Mouse (Mus musculus) intestine, embryonic 14.5 days (tissue): Measurements from ENCODE around the gene Spc25. TPM values are rescaled to one million over a fixed set of nuclear protein-coding genes. Genes with fewer than 3 reads are reported as not detected.

Experiments
- ATAC-seq: fragments of 200-750 bp; cut with Nextera tagmentation; replicated peaks from 2 replicates; pipeline ENCODE4 v1.8.0; 2017; ENCODE audit warnings: low read depth, moderate number of reproducible peaks, moderate TSS enrichment, moderate library complexity; ENCODE audit not compliant: low FRiP score, low TSS enrichment
- DNase-seq: peaks from one replicate; pipeline ENCODE4 v3.0.0-alpha.2; 2018; ENCODE audit warnings: low spot score
- H3K27ac ChIP-seq: fragments of 300-500 bp; sonication (generic); 2 replicates; pipeline ENCODE4 v1.5.1; 2014; ENCODE audit warnings: low read depth, mild to moderate bottlenecking, control low read depth
- H3K27me3 ChIP-seq: fragments of 300-500 bp; sonication (generic); replicated peaks from 2 replicates; pipeline ENCODE4 v1.6.1; 2014; ENCODE audit warnings: low read length, control low read depth; ENCODE audit not compliant: control insufficient read depth, insufficient read depth
- H3K36me3 ChIP-seq: fragments of 300-500 bp; sonication (generic); 2 replicates; pipeline ENCODE4 v1.6.1; 2014; ENCODE audit warnings: low read length, control low read depth; ENCODE audit not compliant: control insufficient read depth, insufficient read depth
- H3K4me1 ChIP-seq: fragments of 300-500 bp; sonication (generic); replicated peaks from 2 replicates; pipeline ENCODE4 v1.6.1; 2014; ENCODE audit warnings: low read length, control low read depth, mixed read lengths; ENCODE audit not compliant: control insufficient read depth, insufficient read depth
- H3K4me2 ChIP-seq: fragments of 300-500 bp; sonication (generic); 2 replicates; pipeline ENCODE4 v1.6.1; 2014; ENCODE audit warnings: low read length
- H3K4me3 ChIP-seq: fragments of 300-500 bp; sonication (generic); 2 replicates; pipeline ENCODE4 v1.5.1; 2014; ENCODE audit warnings: low read depth, low read length, control low read depth, mixed read lengths
- H3K9ac ChIP-seq: fragments of 300-500 bp; sonication (generic); 2 replicates; pipeline ENCODE4 v1.6.1; 2014; ENCODE audit warnings: mild to moderate bottlenecking, low read length
- H3K9me3 ChIP-seq: fragments of 300-500 bp; sonication (generic); 2 replicates; pipeline ENCODE4 v1.6.1; 2016; ENCODE audit warnings: low read length, control low read depth; ENCODE audit not compliant: control insufficient read depth
- WGBS: fragments of 180-500 bp; shearing (Covaris S2); extraction: QIAGEN DNeasy Blood & Tissue Kit; methylation state at CpG from one replicate; pipeline ENCODE4 v1.1.7; 2014; 5-methylcytosine and 5-hydroxymethylcytosine counted together
- polyA plus RNA-seq: library from polyadenylated mRNA; unstranded; fragments of >200 nt; fragmentation: Nextera tagmentation; extraction: Ambion mirVana; gene quantifications from 2 replicates; pipeline ENCODE4 v1.2.1, GENCODE M21; 2014

Gene Spc25
- 144 and 155 TPM in 2 replicates for polyA plus RNA-seq

- H3K4me2 ChIP-seq: peak within 1 kb of the TSS; percentile 64
- no peaks in the 10 kb centered on the region for H3K27me3 ChIP-seq
- DNase-seq (peak; percentile 88), ATAC-seq (peak; percentile 99)
- H3K9me3 ChIP-seq: no peaks in the 10 kb centered on the region
- H3K9ac ChIP-seq: peak within 1 kb of the TSS; percentile 83
- H3K4me3 ChIP-seq: peak within 1 kb of the TSS; percentile 88
- H3K36me3 ChIP-seq: peaks cover 23% of the 10 kb centered on the region
- WGBS: under 1% methylated on average over 46 of the region's 46 CpGs
- H3K4me1 ChIP-seq: peaks cover 10% of the 10 kb centered on the region
- peak within 1 kb of the TSS; percentile 70; the same call in 1 of the 2 replicates for H3K27ac ChIP-seq
These were observed at the start of gene Spc25 for GRCm38 (mm10) chr2:69205791-69206351. Spc25 (minus strand) TSS chr2:69206194.

DNA sequence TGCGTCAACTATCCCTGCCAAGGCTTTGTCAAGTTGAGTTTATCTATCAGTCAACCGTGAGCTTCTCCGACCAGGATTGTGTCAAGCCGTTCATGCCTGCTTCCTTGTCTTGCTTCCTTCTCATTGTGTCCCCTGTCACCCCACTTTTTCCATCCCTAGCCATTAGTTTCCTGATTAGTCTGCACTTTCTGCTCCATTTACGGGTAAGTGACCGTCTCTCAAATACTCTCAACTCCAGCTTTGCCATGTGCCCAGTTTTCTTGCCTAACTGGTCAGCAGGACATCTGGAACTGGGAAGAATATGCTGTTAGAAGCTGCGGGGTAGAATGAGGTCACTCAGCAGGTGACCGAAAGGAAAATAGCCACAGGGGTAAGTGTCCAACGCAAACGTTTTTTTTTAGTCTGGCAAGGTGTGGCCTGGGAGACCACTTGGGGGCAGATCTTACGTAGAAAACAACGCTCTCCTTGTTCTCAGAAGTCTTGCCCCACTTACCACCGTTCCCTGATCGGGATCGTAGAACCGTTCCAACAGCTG, 42.3 kb upstream of the Spc25 start:
- 72% methylated on average over 16 of the region's 16 CpGs for WGBS
- DNase-seq: no peak
- no peaks in the 10 kb centered on the region for H3K36me3 ChIP-seq

GRCm38 (mm10) chr2:69247081-69247480, 41.1 kb upstream of the Spc25 start:
- no peak overlapping the region for H3K9ac ChIP-seq
- no peak overlapping the region for H3K4me2 ChIP-seq
- no peak for ATAC-seq
- no peak overlapping the region for H3K27ac ChIP-seq
- DNase-seq: no peak
- H3K4me1 ChIP-seq: no peaks in the 10 kb centered on the region
- no peaks in the 10 kb centered on the region for H3K9me3 ChIP-seq
- H3K4me3 ChIP-seq: no peak overlapping the region
- H3K27me3 ChIP-seq: no peaks in the 10 kb centered on the region
- no peaks in the 10 kb centered on the region for H3K36me3 ChIP-seq
- 92% methylated on average over 1 of the region's 1 CpGs for WGBS

More for the DNA sequence above, 42.3 kb upstream of the Spc25 start:
- Histone ChIP-seq H3K4me2 (no peak overlapping the region), H3K4me1 (no peaks in the 10 kb centered on the region), H3K27me3 (no peaks in the 10 kb centered on the region), H3K9ac (no peak overlapping the region), H3K27ac (no peak overlapping the region), H3K9me3 (no peaks in the 10 kb centered on the region), H3K4me3 (no peak overlapping the region)
- no peak for ATAC-seq

GRCm38 (mm10) chr2:69244924-69245323, 38.9 kb upstream of the Spc25 start:
- Histone ChIP-seq H3K4me1 (no peaks in the 10 kb centered on the region), H3K27me3 (no peaks in the 10 kb centered on the region), H3K4me3 (no peak overlapping the region), H3K9ac (no peak overlapping the region), H3K4me2 (no peak overlapping the region), H3K9me3 (no peaks in the 10 kb centered on the region), H3K27ac (no peak overlapping the region), H3K36me3 (no peaks in the 10 kb centered on the region)
- ATAC-seq: no peak
- WGBS: 37% methylated on average over 2 of the region's 2 CpGs
- no peak for DNase-seq

DNA sequence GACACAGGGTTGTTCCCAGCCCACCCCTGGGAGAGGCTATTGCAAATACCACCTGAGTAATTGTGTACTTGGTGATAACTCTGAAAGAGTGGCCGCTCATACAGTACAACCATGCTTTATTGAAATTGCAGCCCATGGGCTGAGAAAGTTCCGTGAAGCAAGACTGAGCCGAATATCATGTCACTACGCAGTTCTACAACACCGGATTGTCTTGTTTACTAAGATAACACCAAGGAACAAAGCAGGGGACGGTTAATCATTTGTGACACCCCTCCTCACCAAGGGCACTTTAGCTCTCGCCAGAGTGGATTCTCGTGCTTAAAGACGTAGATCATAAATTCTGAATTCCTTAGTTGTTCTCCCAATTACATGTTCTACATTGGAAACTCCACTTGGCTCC, 33.3 kb upstream of the Spc25 start:
- DNase-seq: no peak
- no peak for ATAC-seq
- Histone ChIP-seq H3K9me3 (no peaks in the 10 kb centered on the region), H3K27me3 (no peaks in the 10 kb centered on the region), H3K4me3 (no peak overlapping the region), H3K4me2 (no peak overlapping the region), H3K27ac (no peak overlapping the region), H3K9ac (no peak overlapping the region), H3K36me3 (no peaks in the 10 kb centered on the region), H3K4me1 (no peaks in the 10 kb centered on the region)
- 53% methylated on average over 9 of the region's 9 CpGs for WGBS

- H3K9me3 ChIP-seq: no peaks in the 10 kb centered on the region
- no peak overlapping the region for H3K27ac ChIP-seq
- no peak overlapping the region for H3K9ac ChIP-seq
- no peak overlapping the region for H3K4me3 ChIP-seq
- WGBS: 90% methylated on average over 5 of the region's 5 CpGs
- ATAC-seq (no peak), DNase-seq (no peak)
- no peaks in the 10 kb centered on the region for H3K4me1 ChIP-seq
- H3K36me3 ChIP-seq: no peaks in the 10 kb centered on the region
- H3K27me3 ChIP-seq: no peaks in the 10 kb centered on the region
- no peak overlapping the region for H3K4me2 ChIP-seq
These were observed 29.1 kb upstream of the Spc25 start for GRCm38 (mm10) chr2:69234976-69235678.

DNA sequence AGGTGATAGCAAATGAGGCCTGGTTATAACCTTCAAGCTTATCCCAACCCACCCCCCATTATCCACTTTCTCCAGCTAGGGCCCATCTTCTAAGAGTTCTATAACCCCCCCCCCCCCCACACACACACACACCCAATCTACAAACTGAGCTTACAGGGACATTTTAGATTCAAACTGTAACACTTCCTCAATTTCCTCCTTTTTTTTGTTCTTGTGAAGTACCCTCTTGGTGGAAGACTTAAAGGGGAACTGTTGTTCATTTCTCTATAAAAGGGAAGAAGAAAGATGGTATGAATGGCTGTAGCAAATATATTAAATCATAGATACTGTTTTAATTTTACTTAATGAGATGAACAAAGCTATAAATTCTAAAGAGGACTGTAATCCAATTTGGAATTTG, 26.1 kb upstream of the Spc25 start:
- no peak for DNase-seq
- no peak for ATAC-seq
- no peaks in the 10 kb centered on the region for H3K27me3 ChIP-seq
- H3K4me3 ChIP-seq: no peak overlapping the region
- no peak overlapping the region for H3K4me2 ChIP-seq
- no peak overlapping the region for H3K27ac ChIP-seq
- H3K9me3 ChIP-seq: no peaks in the 10 kb centered on the region
- no peak overlapping the region for H3K9ac ChIP-seq
- H3K4me1 ChIP-seq: no peaks in the 10 kb centered on the region
- H3K36me3 ChIP-seq: no peaks in the 10 kb centered on the region

DNA sequence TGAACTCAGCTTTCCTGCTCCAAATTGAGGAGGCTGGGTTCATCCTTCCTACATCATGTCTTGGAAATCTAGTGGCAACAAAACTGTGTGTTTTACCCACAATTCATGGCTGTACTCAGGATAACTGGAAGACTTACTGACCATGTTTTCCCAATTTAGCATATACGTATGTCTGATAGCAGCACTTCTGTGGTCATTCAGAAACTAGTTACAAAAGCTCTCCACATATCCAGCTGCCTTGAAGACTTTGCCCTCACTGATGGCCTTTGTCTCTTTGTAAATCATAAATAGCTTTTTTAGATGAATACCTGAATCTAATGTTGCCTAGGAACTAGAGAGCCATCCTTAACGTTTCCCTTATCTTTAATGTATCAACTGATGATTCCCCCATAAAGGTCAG, 24.1 kb upstream of the Spc25 start:
- no peak for ATAC-seq
- no peaks in the 10 kb centered on the region for H3K36me3 ChIP-seq
- no peaks in the 10 kb centered on the region for H3K4me1 ChIP-seq
- 74% methylated on average over 2 of the region's 2 CpGs for WGBS
- no peaks in the 10 kb centered on the region for H3K27me3 ChIP-seq
- no peak for DNase-seq
- no peak overlapping the region for H3K4me3 ChIP-seq
- no peaks in the 10 kb centered on the region for H3K9me3 ChIP-seq
- no peak overlapping the region for H3K9ac ChIP-seq
- H3K4me2 ChIP-seq: no peak overlapping the region
- H3K27ac ChIP-seq: no peak overlapping the region

DNA sequence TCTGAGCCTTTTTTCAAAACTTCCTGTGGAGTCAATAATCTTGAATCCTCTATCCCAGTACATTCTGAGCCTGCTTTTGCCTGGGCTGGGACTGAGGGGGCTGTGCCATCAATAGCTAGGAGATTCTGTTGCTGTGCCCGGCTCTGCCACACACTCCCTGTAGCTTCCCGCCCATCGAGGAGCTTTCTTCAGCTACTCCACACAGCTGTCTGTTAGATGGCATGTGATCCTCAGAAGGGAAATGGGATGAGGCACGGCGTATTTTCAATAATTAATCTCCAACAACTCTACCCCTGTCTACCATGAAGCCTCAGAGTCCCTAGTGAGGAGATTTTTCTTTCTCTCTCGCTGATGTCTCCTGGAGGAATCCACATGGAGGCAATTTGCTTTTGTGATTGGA, 22.6 kb upstream of the Spc25 start:
- Histone ChIP-seq H3K4me2 (no peak overlapping the region), H3K9me3 (no peaks in the 10 kb centered on the region), H3K36me3 (no peaks in the 10 kb centered on the region), H3K4me3 (no peak overlapping the region), H3K27me3 (no peaks in the 10 kb centered on the region), H3K4me1 (no peaks in the 10 kb centered on the region), H3K9ac (no peak overlapping the region), H3K27ac (no peak overlapping the region)
- ATAC-seq (no peak), DNase-seq (no peak)
- WGBS: 89% methylated on average over 6 of the region's 6 CpGs
